Mouse (Mus musculus) hematopoietic stem cell, adult 5-6 weeks (primary cell): ENCODE results near the gene Rbm28. TPM values are rescaled to one million over a fixed set of nuclear protein-coding genes. Genes with fewer than 3 reads are reported as not detected.
A peak's percentile ranks its signal among the peaks of the same experiment; 100 is the strongest.
"Not testable (repeated sequence)": the region's sequence is repeated elsewhere in the genome, so short reads cannot be mapped to it uniquely, and the experiment has no call there.

Experiments used
- ATAC-seq, 2 experiments: fragments of 125-278 bp in 1 of 2; replicated peaks in 1 of 2; 2 replicates each; pipeline ENCODE4 v1.8.0; 2016 to 2017; ENCODE audit warnings: inconsistent platforms in 2 of 2, mild to moderate bottlenecking in 2 of 2, moderate number of reproducible peaks in 2 of 2, low read depth in 1 of 2, moderate TSS enrichment in 1 of 2; ENCODE audit not compliant: low FRiP score in 2 of 2, poor library complexity in 2 of 2, severe bottlenecking in 2 of 2, insufficient read depth in 1 of 2, low TSS enrichment in 1 of 2
- total RNA-seq: library from RNA; stranded (forward); fragments of 172-1452, 232-1000 nt; gene quantifications from 2 replicates; pipeline ENCODE4 v1.2.3, GENCODE M21; 2017

The Rbm28 gene
- total RNA-seq, 1 experiment from 2014 or later: 66.5 TPM

DNA sequence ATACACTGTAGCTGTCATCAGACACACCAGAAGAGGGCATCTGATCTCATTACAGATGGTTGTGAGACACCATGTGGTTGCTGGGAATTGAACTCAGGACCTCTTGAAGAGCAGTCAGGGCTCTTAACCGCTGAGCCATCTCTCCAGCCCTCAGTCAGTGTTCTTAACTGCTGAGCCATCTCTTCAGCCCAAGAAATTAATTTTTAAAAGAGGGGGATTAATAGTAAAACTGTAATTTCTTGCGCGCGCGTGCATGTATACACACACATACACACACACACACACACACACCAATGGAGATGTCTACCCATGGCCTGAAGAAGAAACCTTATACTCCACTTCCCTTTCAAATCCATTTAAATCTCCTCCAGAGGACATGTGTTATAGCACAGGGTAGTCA lies 3.5 kb downstream of the Rbm28 start:
- not testable (repeated sequence) for ATAC-seq

DNA sequence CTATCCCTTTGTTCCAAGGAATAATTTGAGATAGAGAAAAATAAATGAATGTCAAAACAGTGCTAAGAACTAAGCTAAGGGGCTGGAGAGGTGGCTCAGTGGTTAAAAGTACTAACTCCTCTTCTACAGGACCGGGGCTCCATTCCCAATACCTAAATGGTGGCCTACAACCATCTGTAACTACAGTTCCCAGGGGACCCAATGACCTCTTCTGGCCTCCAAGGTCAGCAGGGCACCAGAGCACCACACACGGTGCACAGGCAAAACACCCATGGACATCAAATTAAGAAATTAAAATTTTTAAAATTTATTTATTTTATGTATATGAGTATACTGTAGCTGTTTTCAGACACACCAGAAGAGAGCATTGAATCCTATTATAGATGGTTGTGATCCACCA lies 4.0 kb downstream of the Rbm28 start:
- no peak for ATAC-seq

DNA sequence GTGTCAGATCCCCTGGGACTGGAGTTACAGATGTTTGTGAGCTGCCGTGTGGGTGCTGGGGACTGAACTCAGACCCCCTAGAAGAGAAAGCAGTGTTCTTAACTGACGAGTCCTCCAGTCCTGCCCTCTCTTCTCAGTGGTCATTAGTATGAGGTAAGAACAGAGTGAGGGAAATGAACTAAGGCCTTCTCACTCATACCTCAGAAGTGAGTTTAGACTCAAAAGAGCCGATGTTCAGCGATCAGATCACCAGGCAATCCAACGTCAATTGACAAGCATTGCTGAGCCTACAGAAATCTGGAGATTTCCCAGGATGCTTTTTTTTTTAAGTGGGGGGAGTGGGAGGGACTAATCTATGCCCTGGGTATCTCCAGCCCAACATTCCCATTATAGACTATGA lies 8.5 kb downstream of the Rbm28 start:
- ATAC-seq: no peak

DNA sequence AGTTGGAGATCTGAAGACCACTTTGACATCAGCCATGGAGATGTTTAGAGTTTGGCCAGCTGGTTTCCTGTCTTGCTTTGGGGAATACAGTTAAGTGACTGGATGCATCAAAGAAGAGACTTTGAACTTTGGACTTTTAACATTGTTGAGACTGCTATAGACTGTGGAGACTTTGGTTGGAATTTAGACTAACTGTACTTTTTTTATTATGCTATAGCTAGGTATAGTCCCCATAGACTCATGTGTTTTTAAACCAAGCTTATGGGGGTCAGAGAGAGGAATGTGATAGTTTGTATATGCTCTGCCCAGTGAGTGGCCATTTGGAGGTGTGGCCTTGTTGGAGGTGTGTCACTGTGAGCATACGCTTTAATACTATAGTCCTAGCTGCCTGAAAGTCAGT lies 14.8 kb downstream of the Rbm28 start:
- no peak for ATAC-seq

DNA sequence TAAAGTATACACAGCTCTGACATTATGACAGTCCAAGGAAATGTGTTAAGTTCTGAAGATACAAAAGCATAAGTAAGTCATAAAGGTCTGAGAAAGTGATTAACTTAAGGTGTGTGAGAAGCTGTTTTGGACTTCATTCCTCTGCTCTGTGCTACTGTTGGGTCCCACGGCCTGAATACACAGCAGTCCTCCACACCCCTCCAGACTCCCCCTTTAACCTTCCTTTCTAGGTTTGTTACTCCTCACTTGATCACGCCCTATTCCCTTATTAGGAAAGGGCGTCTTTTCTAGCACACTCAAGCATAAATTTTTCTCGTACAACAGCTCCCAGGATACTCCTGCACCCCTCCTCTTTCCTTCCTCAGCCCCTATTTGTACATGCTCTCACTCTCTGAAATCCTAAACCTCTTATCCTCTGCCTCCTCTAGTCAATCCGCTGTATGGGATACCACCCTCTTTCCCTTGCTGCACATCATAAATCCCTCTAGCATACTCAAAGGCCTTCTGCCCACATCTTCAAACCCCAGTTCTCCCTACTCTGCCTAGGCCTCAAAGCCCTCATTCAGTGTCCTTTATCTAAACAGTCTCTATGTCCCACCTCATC lies 17.3 kb downstream of the Rbm28 start:
- ATAC-seq: no peak

DNA sequence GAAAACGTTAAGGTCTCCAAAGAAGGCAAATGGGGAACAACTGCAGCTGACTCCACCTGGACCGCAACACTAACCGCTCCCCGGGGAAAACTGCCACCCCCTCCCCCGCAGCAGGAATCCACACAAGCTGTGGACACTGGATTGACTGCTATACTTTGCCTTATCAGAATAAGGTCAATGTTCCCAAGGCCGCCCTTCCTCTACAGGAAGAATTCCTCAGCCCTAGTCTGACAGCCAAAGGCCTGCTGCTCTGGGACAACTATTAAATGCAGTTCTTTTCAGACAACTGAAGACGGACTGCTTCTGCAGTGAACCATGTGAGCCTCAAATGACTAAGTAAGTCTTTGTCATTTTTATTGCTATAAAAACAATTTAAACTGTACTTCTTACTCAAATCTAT lies 18.2 kb downstream of the Rbm28 start:
- no peak for ATAC-seq

DNA sequence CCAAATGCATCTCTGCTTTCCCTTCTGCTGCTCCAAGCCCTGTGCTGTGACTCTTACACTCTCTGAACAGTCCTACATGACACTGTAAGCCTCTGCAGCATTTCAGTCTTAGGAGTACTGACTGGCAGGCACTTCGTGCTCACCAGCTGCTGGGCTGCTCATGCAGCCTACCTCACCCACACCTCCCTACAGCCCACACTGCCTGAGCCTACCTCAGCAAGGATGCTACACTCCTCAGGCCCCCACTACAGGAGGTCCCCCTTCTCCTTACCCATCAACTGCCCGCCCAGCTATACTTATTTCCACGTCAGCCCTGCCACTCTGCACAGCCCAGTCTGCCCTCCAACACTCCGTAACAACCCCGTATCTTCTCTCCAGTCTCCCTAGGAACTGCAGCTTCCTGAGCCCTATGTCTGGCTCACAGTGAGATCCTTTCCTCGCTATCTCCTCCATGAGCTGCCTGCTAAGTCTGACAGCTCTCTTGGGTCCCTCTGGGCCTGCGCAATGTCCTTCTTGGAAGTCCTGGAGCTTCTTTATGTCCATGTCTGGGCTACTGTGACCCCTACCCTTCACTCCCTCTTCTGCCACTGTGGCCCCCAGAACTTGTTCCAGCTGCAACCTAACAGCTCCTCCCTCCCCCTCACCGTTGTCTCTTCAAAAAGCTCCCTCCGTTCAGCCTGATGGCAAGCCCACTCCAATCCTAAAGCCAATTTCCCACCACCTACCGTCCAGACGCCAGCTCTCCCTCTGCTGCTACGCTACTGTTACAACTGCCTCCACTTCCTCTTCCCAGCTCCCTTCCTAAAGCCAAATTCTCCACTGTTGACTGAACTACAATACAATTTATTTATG lies 19.1 kb downstream of the Rbm28 start:
- no peak for ATAC-seq

DNA sequence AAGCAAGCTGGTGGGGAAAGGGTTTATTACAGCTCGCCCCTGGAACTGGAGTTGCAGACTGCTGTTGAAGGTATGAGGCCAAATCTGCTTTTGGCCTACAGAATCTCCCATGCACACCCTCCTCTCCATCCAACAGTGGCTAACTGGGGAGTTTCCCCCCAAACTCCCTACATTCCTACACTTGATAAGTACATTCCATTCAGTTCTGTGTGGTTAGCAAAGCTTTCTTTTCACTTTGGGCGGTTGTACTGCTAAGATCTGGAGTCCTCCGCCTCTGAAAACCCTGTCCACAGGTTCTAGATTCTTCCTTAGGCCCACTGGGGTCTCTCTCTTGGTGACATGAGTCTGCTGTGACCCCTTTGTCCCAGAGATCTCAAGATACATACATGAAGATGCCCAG lies 19.8 kb downstream of the Rbm28 start:
- ATAC-seq: no peak

DNA sequence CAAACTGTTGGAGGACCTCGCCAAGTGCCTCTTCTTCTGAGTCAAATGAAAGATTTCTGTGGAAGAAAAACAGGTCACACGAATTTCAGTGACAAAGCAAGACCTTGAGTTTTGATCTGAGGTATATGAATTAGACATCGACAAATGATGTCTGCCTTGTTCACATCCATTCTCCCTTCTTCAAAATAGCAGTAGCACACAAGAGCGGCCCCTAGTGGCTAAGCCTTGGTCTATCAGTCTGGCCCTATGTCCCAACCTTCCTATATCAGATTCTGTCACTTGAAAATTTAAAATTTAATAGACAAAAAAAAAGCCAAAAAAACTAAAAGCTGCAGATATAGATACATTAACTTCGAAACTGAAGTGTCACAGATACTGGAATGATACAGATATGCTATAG lies 21.2 kb downstream of the Rbm28 start:
- peak; percentile 53; a peak in 1 of 4 replicates for ATAC-seq

DNA sequence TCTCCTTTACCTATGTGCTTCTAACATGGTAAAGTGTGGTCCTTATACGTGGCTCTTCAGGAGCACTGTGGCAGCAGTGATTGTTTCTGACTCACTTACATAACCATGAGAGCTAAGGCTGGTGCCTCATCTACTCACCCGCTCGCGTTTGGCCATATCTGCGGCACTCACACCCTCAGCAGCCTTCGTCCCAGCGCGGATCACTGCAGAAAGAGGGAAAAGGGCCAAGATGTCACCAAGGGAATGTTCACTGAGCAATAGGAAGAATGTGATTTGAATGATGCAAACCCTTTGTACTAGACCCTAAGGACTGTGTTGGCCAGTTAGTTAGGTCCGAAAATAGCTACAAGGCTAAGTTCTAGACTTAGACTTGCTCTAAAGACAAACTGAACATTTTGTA lies 27.4 kb downstream of the Rbm28 start:
- ATAC-seq: no peak

DNA sequence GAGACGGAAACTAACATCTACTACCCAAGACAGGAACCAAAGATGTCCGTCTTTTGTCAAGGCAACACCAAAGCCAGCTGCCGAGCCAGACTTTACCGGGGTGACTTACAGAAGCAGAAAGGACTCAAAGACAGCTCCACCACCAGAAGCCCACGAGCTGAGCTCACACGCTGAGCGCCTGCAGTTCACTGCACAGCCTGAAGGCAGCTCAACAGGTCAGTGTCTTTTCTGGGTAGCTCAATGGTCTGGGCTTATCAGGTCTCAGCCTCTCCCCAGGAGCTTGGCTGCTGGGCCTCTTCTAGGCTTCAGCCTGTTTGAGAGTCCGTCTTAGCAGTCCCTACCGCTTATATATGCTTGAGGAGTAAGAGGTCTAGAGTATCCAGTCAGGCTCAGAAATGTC lies 31.7 kb downstream of the Rbm28 start:
- ATAC-seq: no peak

DNA sequence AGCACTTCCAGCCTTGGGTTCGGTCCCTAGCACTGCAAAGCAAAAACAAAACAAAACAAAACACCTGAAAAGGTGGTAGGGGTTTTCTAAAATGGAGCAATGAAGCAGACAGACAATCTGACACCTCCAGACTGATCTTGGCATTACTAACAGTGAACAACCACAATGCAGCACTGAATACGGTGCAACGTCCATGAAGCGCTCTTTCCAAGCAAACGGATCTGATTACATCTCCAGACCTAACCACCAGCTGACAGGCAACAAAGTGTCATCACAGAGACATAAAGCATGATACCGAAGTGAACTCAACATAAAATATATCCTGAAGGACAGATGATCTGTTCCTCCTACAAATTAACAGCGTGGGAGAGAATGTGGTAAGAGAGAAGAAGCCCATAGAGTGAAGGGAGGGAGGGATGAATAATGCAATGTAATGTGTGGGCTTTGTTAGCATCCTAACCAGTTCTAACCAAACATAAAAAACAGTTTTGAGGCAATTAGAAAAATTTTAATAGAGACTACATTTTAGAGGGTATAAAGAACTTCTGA lies 37.9 kb downstream of the Rbm28 start:
- no peak for ATAC-seq

DNA sequence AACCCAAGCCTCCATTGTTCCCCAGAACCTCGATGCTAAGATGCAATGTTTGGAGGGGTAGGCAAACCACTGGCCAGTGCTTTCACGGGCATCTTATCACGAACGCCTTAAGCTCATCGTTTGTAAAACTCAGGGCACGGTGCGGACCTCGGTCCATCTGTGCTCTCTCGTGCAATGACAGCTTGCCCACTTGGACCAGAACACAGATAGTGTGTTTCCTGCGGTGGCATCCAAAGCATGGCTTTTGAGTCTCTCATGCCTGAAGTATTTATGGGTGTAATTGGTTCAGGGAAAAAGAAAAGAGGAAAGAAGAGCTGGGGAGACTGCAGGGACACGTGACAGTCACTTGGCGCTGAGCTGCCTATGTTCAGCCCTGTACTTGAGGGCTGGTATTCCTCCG lies 44.8 kb downstream of the Rbm28 start:
- ATAC-seq: no peak

DNA sequence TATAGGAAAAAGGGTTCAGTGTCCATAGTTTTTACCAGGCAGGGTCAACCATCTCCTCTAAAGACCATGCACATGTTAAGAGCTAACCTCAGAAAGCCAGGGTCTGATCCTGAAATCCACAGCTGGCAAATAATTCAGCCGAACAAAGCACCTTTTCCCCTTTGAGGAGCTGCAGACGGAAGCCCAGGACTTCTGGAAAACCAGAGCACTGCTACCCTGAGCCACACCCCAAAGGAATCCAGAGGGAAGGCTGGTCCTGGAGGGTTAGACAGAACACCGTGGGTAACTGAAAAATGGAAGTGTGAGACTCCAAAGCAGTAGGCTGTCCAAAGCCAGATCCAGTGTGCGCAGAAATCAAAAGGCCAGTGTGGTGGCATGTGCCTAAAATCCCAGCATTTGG lies 45.8 kb downstream of the Rbm28 start:
- no peak for ATAC-seq

DNA sequence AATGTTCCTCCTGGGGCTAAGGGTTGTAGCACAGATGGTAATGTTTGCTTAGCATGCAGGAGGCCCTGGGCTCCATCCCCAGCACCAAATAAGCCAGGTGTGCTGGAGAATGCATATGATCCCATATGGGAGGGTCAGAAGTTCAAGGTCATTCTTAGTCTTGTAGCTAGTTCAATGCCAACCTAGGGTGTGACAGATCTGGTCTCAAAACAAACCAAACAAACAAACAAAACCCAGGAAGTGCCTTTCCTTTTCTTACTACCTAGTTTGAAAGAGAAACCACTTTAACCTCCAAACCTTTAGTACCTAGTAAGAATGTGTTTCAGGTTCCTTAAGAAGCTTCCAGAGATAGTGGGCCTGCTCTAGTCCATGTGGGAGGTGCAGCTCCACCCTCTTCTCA lies 46.6 kb downstream of the Rbm28 start:
- no peak for ATAC-seq

DNA sequence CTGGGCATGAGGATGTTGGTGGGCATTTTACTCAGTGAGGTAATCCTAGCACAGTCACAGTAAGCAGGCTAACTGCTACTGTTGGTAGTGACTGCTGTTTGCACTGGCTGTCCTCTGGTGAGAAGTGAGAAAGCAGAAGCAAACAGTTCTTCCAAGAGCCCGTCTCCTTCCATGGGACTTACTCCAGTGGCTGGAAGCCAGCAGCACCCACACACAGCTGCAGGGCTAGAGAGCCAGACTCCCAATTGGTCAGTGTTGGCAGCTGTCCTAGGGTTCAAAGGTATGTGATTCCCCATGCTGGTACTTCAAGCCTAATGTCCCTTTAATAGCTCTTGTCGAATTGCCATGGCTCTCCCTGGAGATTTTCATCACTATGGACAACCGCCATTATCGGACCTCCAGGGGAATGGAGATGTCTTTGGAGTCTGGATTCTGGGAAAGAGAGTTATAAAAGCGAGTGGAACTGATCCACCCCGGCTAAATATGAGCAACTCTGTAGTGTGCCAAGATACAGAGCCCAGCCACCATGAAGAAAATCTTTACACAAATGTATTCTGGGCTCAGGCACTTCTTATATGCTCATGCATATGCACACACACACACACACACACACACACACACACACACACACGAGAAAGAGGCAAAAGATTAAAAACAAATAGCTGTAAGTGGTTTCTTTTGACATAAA lies 47.2 kb downstream of the Rbm28 start:
- ATAC-seq: no peak

DNA sequence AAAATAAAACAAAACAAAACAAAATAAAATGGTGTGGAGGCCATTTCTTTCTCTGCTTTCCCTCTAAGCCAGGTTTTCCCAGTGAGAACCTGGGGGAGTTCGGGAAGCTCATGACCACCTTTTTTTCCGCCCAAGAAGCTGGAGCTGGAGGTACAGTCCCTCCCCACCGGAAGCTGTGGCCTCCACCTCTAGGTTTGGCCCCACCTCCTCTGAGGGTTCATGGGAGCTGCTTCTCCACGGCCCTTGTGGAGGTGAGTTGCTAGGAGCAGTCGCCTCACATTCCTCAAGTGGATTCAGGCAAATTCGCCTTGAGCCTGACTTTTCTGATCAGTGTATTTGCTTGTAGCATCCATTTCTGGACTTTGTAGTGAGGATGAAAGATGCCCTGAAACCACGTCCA lies 49.0 kb downstream of the Rbm28 start:
- no peak for ATAC-seq

DNA sequence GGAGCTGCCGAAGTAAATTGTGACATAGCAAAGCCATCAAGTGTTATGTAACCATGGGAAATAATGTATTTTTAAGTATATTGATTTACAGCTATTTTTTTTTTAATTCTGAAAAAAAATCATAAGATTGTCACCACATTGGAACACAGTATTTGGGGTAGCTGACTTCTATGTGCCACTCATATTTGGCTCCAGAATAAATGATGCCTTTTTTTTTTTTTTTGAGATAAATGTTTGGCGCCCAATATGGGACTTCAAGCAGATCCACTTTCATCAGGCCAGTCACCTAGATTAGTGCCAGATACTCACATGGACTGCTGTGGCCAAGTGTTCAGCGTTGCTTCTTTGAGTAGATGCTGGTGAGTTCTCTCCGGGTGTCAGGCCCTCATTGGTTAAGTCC lies 53.3 kb downstream of the Rbm28 start:
- ATAC-seq: no peak
